Mouse (Mus musculus): ENCODE results near the gene Gse1. TPM values are rescaled to one million over a fixed set of nuclear protein-coding genes. Genes with fewer than 3 reads are reported as not detected.
"Not testable (repeated sequence)": the region's sequence is repeated elsewhere in the genome, so short reads cannot be mapped to it uniquely, and the experiment has no call there.

The Gse1 gene
- polyA plus RNA-seq, 1 experiment from 2014 or later = 28.8 TPM

- Histone ChIP-seq H3K4me1 (peaks cover 84% of the 10 kb centered on the region), H3K4me2 (replicated peaks) (no peak overlapping the region), H3K9me3 (no peaks in the 10 kb centered on the region), H3K4me3 (no peak overlapping the region), H3K9ac (replicated peaks) (peak overlapping the region; percentile 37; the same call in 1 of the 2 replicates), H3K27ac (replicated peaks) (peak overlapping the region; percentile 85), H3K36me3 (no peaks in the 10 kb centered on the region), H3K27me3 (peaks cover 30% of the 10 kb centered on the region)
- WGBS = 48% methylated on average over 21 of the region's 21 CpGs
- ATAC-seq (ENCODE audit: low FRiP score, low read depth) = peak; percentile 36; the same call in 1 of the 2 replicates
These were observed 119.6 kb downstream of the Gse1 start for GRCm38 (mm10) chr8:120347734-120348341.

DNA sequence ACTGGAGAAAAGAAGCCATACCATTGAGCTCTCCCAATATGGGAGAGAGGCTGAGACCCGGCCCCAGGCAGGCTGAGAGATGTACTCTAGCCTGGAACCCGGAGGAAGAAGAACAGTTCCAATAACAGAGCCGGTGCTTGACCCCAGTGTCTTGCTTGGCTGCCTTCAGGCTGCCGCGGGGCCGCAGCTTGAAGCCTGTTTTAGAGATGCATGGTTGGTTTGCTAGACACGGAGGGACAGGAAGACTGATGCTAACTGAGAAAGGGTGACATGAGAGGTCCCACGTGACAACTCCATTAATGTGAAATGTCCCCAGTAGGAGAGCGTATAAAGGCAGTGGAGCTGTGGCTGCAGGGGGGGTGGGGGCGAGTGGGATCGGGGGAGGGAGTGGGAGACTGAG lies 120.7 kb downstream of the Gse1 start:
- Histone ChIP-seq H3K4me1 (peaks cover 84% of the 10 kb centered on the region), H3K9me3 (no peaks in the 10 kb centered on the region), H3K27me3 (peaks cover 30% of the 10 kb centered on the region), H3K9ac (replicated peaks) (no peak overlapping the region), H3K4me3 (no peak overlapping the region), H3K36me3 (no peaks in the 10 kb centered on the region), H3K27ac (replicated peaks) (peak overlapping the region; percentile 85), H3K4me2 (replicated peaks) (no peak overlapping the region)
- WGBS = 29% methylated on average over 11 of the region's 11 CpGs
- no peak for ATAC-seq (ENCODE audit: low FRiP score, low read depth)

DNA sequence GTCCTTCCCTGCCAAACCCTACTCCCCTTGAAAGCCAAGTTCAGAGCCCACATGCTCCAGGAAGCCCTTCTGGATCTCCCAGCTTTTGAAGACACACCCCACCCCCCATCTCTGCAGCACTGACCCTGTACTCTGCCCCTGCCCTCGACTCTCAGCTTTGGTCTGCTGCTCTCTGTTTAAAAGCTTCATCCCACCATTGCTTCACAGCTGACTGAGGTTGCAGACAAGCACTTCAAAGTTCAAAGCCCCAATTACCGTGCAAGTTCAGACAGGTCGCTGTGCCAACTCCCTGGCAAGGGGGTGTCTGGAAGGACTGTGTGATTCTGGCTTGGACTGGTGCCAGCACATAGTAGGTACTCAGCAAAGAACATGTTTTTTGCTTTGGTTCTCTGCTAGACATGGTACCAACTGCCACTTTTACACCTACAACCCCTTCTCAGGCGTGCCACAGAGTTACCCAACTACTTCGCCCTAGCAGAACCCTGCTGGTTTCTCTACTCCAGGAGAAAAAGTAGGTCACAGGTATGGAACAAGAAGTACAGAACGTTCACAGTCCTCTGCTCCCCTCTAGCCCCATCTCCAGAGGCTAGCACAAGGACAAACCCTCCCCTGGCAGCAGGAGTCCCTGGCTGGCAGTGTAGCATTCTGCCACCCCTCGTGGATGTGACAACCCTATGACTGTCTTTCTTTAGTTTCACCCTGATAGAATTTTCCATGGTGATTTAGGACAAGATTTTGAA lies 123.2 kb downstream of the Gse1 start:
- no peak overlapping the region for H3K4me3 ChIP-seq
- peaks cover 25% of the 10 kb centered on the region for H3K27me3 ChIP-seq
- H3K9me3 ChIP-seq = no peaks in the 10 kb centered on the region
- H3K4me2 ChIP-seq (replicated peaks) = no peak overlapping the region
- peaks cover 70% of the 10 kb centered on the region for H3K4me1 ChIP-seq
- no peak overlapping the region for H3K9ac ChIP-seq (replicated peaks)
- 0 out of 2 replicates have a peak overlapping the region, but pooled peaks have one; percentile 10 for H3K27ac ChIP-seq (replicated peaks)
- WGBS = 69% methylated on average over 7 of the region's 7 CpGs
- no peak for ATAC-seq (ENCODE audit: low FRiP score, low read depth)
- no peaks in the 10 kb centered on the region for H3K36me3 ChIP-seq

- Histone ChIP-seq H3K27ac (replicated peaks) (0 out of 2 replicates have a peak overlapping the region, but pooled peaks have one; percentile 10), H3K9ac (replicated peaks) (no peak overlapping the region), H3K4me2 (replicated peaks) (no peak overlapping the region), H3K4me3 (no peak overlapping the region), H3K4me1 (peaks cover 65% of the 10 kb centered on the region), H3K36me3 (no peaks in the 10 kb centered on the region), H3K9me3 (no peaks in the 10 kb centered on the region), H3K27me3 (peaks cover 19% of the 10 kb centered on the region)
- no peak for ATAC-seq (ENCODE audit: low FRiP score, low read depth)
- 73% methylated on average over 10 of the region's 10 CpGs for WGBS
These were observed 123.8 kb downstream of the Gse1 start for GRCm38 (mm10) chr8:120352096-120352495.

- Histone ChIP-seq H3K4me3 (no peak overlapping the region), H3K4me1 (peaks cover 57% of the 10 kb centered on the region), H3K4me2 (replicated peaks) (no peak overlapping the region), H3K9me3 (no peaks in the 10 kb centered on the region), H3K36me3 (no peaks in the 10 kb centered on the region), H3K9ac (replicated peaks) (no peak overlapping the region), H3K27me3 (no peaks in the 10 kb centered on the region), H3K27ac (replicated peaks) (no peak overlapping the region)
- 50% methylated on average over 9 of the region's 9 CpGs for WGBS
- ATAC-seq (ENCODE audit: low FRiP score, low read depth) = peak; percentile 62
These were observed 127.8 kb downstream of the Gse1 start for GRCm38 (mm10) chr8:120356067-120356466.

DNA sequence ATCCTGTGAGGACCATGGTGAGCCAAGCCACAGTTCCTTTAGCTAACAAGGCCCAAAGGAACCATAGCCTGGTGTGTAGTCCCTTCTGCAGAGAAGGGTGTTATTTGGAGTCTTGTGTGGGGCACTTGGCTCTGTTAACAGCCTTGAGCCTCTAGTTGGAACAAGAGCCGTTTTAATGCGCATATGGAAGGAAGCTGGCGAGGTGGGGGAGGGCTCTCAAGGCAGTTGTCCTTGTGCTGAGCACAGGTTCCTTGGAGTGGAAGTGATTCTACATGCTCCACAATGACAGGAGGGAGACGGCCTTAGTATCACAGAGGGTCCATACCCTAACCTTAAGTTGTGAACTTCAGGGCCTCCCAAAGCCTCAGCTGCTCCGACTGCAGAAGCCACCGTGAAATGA lies 129.2 kb downstream of the Gse1 start:
- H3K9me3 ChIP-seq = no peaks in the 10 kb centered on the region
- H3K27me3 ChIP-seq = no peaks in the 10 kb centered on the region
- H3K4me2 ChIP-seq (replicated peaks) = no peak overlapping the region
- H3K4me3 ChIP-seq = no peak overlapping the region
- H3K9ac ChIP-seq (replicated peaks) = no peak overlapping the region
- peaks cover 49% of the 10 kb centered on the region for H3K4me1 ChIP-seq
- no peak for ATAC-seq (ENCODE audit: low FRiP score, low read depth)
- WGBS = 75% methylated on average over 6 of the region's 6 CpGs
- no peaks in the 10 kb centered on the region for H3K36me3 ChIP-seq
- H3K27ac ChIP-seq (replicated peaks) = 0 out of 2 replicates have a peak overlapping the region, but pooled peaks have one; percentile 11

GRCm38 (mm10) chr8:120361301-120361700 lies 133.0 kb downstream of the Gse1 start:
- H3K9me3 ChIP-seq = no peaks in the 10 kb centered on the region
- no peak overlapping the region for H3K27ac ChIP-seq (replicated peaks)
- H3K4me1 ChIP-seq = peaks cover 42% of the 10 kb centered on the region
- no peak overlapping the region for H3K9ac ChIP-seq (replicated peaks)
- H3K4me2 ChIP-seq (replicated peaks) = no peak overlapping the region
- peaks cover 3% of the 10 kb centered on the region; the same call in 1 of the 2 replicates for H3K27me3 ChIP-seq
- H3K36me3 ChIP-seq = no peaks in the 10 kb centered on the region
- ATAC-seq (ENCODE audit: low FRiP score, low read depth) = no peak
- 83% methylated on average over 8 of the region's 8 CpGs for WGBS
- no peak overlapping the region for H3K4me3 ChIP-seq

- no peak for ATAC-seq (ENCODE audit: low FRiP score, low read depth)
- 59% methylated on average over 10 of the region's 10 CpGs for WGBS
- no peak overlapping the region for H3K27ac ChIP-seq (replicated peaks)
These were observed 135.4 kb downstream of the Gse1 start for GRCm38 (mm10) chr8:120363552-120364071.

DNA sequence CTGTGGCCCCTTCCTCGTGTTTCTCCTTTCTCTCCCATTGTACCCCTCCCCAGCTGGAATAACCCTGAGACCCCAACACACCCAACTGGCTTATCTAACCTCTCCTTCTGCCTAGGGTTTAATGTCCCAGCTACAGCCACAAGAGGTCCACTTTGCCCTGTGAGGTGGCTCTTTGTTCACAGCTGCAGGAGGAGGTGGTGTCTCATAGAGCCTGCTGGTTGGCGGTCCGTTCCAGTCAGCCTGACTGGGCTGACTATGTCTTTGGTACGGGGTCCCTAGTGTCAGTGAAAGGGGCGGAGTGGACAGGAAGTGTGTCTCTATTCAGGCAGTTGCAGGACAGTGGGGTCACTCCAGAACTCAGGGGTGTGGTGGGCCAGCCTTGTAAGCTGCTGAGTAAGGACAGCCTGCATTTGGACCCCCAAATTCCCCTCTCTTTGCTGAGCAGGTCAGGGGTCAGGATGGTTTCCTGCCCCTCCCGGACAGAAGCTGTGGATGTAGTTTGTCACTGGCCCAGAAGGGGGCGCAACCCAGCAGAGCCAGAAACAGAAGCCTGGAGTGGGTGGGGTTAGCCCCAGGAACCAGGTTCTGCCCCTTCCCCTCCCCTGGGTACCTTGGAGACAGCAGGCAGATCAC lies 136.0 kb downstream of the Gse1 start:
- H3K4me1 ChIP-seq = peaks cover 47% of the 10 kb centered on the region
- no peak overlapping the region for H3K4me2 ChIP-seq (replicated peaks)
- no peaks in the 10 kb centered on the region for H3K9me3 ChIP-seq
- H3K4me3 ChIP-seq = no peak overlapping the region
- no peak overlapping the region for H3K9ac ChIP-seq (replicated peaks)
- no peaks in the 10 kb centered on the region for H3K36me3 ChIP-seq
- no peak overlapping the region for H3K27ac ChIP-seq (replicated peaks)
- ATAC-seq (ENCODE audit: low FRiP score, low read depth) = no peak
- peaks cover 13% of the 10 kb centered on the region for H3K27me3 ChIP-seq
- WGBS = 41% methylated on average over 7 of the region's 7 CpGs

More at GRCm38 (mm10) chr8:120363552-120364071, 135.4 kb downstream of the Gse1 start:
- no peaks in the 10 kb centered on the region for H3K9me3 ChIP-seq
- H3K4me3 ChIP-seq = no peak overlapping the region
- no peaks in the 10 kb centered on the region for H3K36me3 ChIP-seq
- peaks cover 41% of the 10 kb centered on the region for H3K4me1 ChIP-seq
- H3K4me2 ChIP-seq (replicated peaks) = no peak overlapping the region
- no peak overlapping the region for H3K9ac ChIP-seq (replicated peaks)
- H3K27me3 ChIP-seq = peaks cover 13% of the 10 kb centered on the region

- WGBS = 82% methylated on average over 6 of the region's 6 CpGs
- peaks cover 13% of the 10 kb centered on the region for H3K27me3 ChIP-seq
- no peak for ATAC-seq (ENCODE audit: low FRiP score, low read depth)
These were observed 138.6 kb downstream of the Gse1 start for GRCm38 (mm10) chr8:120366840-120367239.

GRCm38 (mm10) chr8:120368191-120368590 lies 139.9 kb downstream of the Gse1 start:
- Histone ChIP-seq H3K4me1 (peaks cover 43% of the 10 kb centered on the region), H3K27me3 (peaks cover 13% of the 10 kb centered on the region)
- WGBS = 91% methylated on average over 1 of the region's 1 CpGs
- ATAC-seq (ENCODE audit: low FRiP score, low read depth); H3K27ac ChIP-seq (replicated peaks); H3K36me3 ChIP-seq; H3K9ac ChIP-seq (replicated peaks); H3K9me3 ChIP-seq; H3K4me3 ChIP-seq; H3K4me2 ChIP-seq (replicated peaks): not testable (repeated sequence)

More at GRCm38 (mm10) chr8:120366840-120367239, 138.6 kb downstream of the Gse1 start:
- Histone ChIP-seq H3K9me3 (no peaks in the 10 kb centered on the region), H3K27ac (replicated peaks) (no peak overlapping the region), H3K36me3 (no peaks in the 10 kb centered on the region), H3K4me2 (replicated peaks) (no peak overlapping the region), H3K4me1 (peaks cover 40% of the 10 kb centered on the region), H3K4me3 (no peak overlapping the region), H3K9ac (replicated peaks) (no peak overlapping the region)

All from midbrain, embryonic 12.5 days (tissue).